Mouse (Mus musculus) CH12.LX (cell line): ENCODE results near the gene Pon2. TPM values are rescaled to one million over a fixed set of nuclear protein-coding genes. Genes with fewer than 3 reads are reported as not detected.
"Not testable (repeated sequence)": the region's sequence is repeated elsewhere in the genome, so short reads cannot be mapped to it uniquely, and the experiment has no call there.

Experiments
- DNase-seq: peaks from one replicate; pipeline ENCODE4 v3.0.0-alpha.2; 2013; ENCODE audit errors: extremely low read depth
- H3K27ac ChIP-seq: 2 replicates; pipeline ENCODE4 v1.5.1; 2012; ENCODE audit warnings: low read depth, mild to moderate bottlenecking, control low read depth, moderate library complexity; ENCODE audit not compliant: insufficient read depth
- H3K27me3 ChIP-seq: replicated peaks from 2 replicates; pipeline ENCODE3; 2012; ENCODE audit warnings: inconsistent platforms
- H3K36me3 ChIP-seq, 2 experiments: replicated peaks in 1 of 2; 2 replicates each; pipeline versions ENCODE3 to v1.6.1; 2012; ENCODE audit warnings: inconsistent platforms in 1 of 2, low read length in 1 of 2, mild to moderate bottlenecking in 1 of 2, mixed read lengths in 1 of 2, moderate library complexity in 1 of 2; ENCODE audit not compliant: control insufficient read depth in 1 of 2, insufficient read depth in 1 of 2
- H3K4me1 ChIP-seq, 2 experiments: 2 replicates each; pipeline ENCODE4 v1.6.1; 2012; ENCODE audit warnings: inconsistent platforms in 1 of 2, moderate library complexity in 1 of 2; ENCODE audit not compliant: insufficient read depth in 2 of 2, control insufficient read depth in 1 of 2
- H3K4me2 ChIP-seq: 2 replicates; pipeline ENCODE4 v1.6.1; 2012; ENCODE audit warnings: low read depth, mild to moderate bottlenecking, control low read depth; ENCODE audit not compliant: poor library complexity, insufficient read depth, severe bottlenecking
- H3K4me3 ChIP-seq, 3 experiments: fragments of 150-350 bp in 1 of 3; sonication (generic) in 1 of 3; replicated peaks in 1 of 3; 2 replicates each; pipeline versions ENCODE3 to v1.5.1; 2011 to 2012; ENCODE audit warnings: low read depth in 2 of 3, low read length in 2 of 3, mild to moderate bottlenecking in 2 of 3, moderate library complexity in 2 of 3, control low read depth in 1 of 3, improper control_type of control experiment in 1 of 3, inconsistent platforms in 1 of 3, mixed read lengths in 1 of 3; ENCODE audit not compliant: poor library complexity in 1 of 3
- H3K79me2 ChIP-seq: replicated peaks from 2 replicates; pipeline ENCODE4 v1.6.1; 2012; ENCODE audit warnings: mild to moderate bottlenecking, moderate library complexity; ENCODE audit not compliant: control insufficient read depth, poor library complexity, insufficient read depth, severe bottlenecking; ENCODE audit errors: extremely low read depth
- H3K9ac ChIP-seq: 2 replicates; pipeline ENCODE4 v1.6.1; 2012; ENCODE audit warnings: low read depth, mild to moderate bottlenecking, control low read depth, moderate library complexity; ENCODE audit not compliant: insufficient read depth
- H3K9me3 ChIP-seq: replicated peaks from 2 replicates; pipeline ENCODE3; 2012; ENCODE audit warnings: low read length, inconsistent platforms, mixed read lengths
- CHD1 ChIP-seq: IDR thresholded peaks from 2 replicates; pipeline ENCODE4 v1.6.1; 2012; ENCODE audit warnings: low read depth, low read length, improper control_type of control experiment, inconsistent platforms
- E2F4 ChIP-seq: IDR thresholded peaks from 2 replicates; pipeline ENCODE4 v1.6.1; 2011; ENCODE audit warnings: low read depth, low read length, improper control_type of control experiment; ENCODE audit not compliant: insufficient replicate concordance
- ETS1 ChIP-seq: conservative IDR thresholded peaks from 2 replicates; pipeline ENCODE4 v1.6.1; 2012; ENCODE audit warnings: low read depth, mild to moderate bottlenecking, inconsistent platforms, low read length, improper control_type of control experiment, moderate library complexity
- JUN ChIP-seq: IDR thresholded peaks from 2 replicates; pipeline ENCODE4 v1.6.1; 2011; ENCODE audit warnings: low read depth, mild to moderate bottlenecking, low read length, improper control_type of control experiment, moderate library complexity; ENCODE audit not compliant: insufficient read depth
- JUND ChIP-seq: conservative IDR thresholded peaks from 2 replicates; pipeline ENCODE4 v1.6.1; 2011; ENCODE audit warnings: low read depth, low read length, improper control_type of control experiment
- KAT2A ChIP-seq: IDR thresholded peaks from 2 replicates; pipeline ENCODE4 v1.6.1; 2012; ENCODE audit warnings: low read length, improper control_type of control experiment, inconsistent platforms; ENCODE audit not compliant: insufficient replicate concordance
- MYC ChIP-seq: IDR thresholded peaks from 2 replicates; pipeline ENCODE4 v1.6.1; 2011; ENCODE audit warnings: low read depth, mild to moderate bottlenecking, improper control_type of control experiment, low read length
- POLR2A ChIP-seq: IDR thresholded peaks from 2 replicates; pipeline ENCODE4 v1.6.1; 2011; ENCODE audit warnings: low read depth, mild to moderate bottlenecking, improper control_type of control experiment, low read length
- POLR2AphosphoS2 ChIP-seq: IDR thresholded peaks from 2 replicates; pipeline ENCODE4 v1.6.1; 2011; ENCODE audit warnings: low read depth, low read length, improper control_type of control experiment
- RAD21 ChIP-seq: IDR thresholded peaks from 2 replicates; pipeline ENCODE4 v1.6.1; 2011; ENCODE audit warnings: low read depth, mild to moderate bottlenecking, low read length, improper control_type of control experiment, moderate library complexity
- SIN3A ChIP-seq: IDR thresholded peaks from 2 replicates; pipeline ENCODE4 v1.6.1; 2012; ENCODE audit warnings: low read length, improper control_type of control experiment, inconsistent platforms
- TBP ChIP-seq: conservative IDR thresholded peaks from 2 replicates; pipeline ENCODE4 v1.6.1; 2011; ENCODE audit warnings: low read depth, low read length, improper control_type of control experiment
- USF2 ChIP-seq: conservative IDR thresholded peaks from 2 replicates; pipeline ENCODE4 v1.6.1; 2011; ENCODE audit warnings: low read depth, low read length, improper control_type of control experiment
- ZNF384 ChIP-seq: IDR thresholded peaks from 2 replicates; pipeline ENCODE4 v1.6.1; 2012; ENCODE audit warnings: low read depth, low read length, improper control_type of control experiment, inconsistent platforms
- dilution Hi-C: fragments of 300-500 bp; cut with MboI; formaldehyde crosslinking; loops from 2 replicates; pipeline ENCODE4 v1.14.3; 2020; ENCODE audit warnings: low sequenced_read_pairs; ENCODE audit not compliant: extremely low pct_unique_long_range_greater_than_20kb, extremely low pct_ligation_motif_present
- in situ Hi-C: fragments of 300-500 bp; cut with MboI; formaldehyde crosslinking; loops from 3 replicates; pipeline ENCODE4 v1.14.3; 2019; ENCODE audit warnings: low sequenced_read_pairs, low pct_ligation_motif_present, low pct_unique_long_range_greater_than_20kb, mixed read lengths
- polyA plus RNA-seq: library from polyadenylated mRNA; unstranded; fragments of >175 nt; gene quantifications from 2 replicates; pipeline ENCODE4 v1.2.1, GENCODE M21; 2012; ENCODE audit warnings: low read depth; ENCODE audit not compliant: insufficient read length
- total RNA-seq, 2 experiments: library from RNA; depleted of rRNA; stranded (reverse); fragments of 300-350 nt in 1 of 2; fragments of >200 nt in 1 of 2; gene quantifications; 2 replicates each; pipeline ENCODE4 v1.2.3; 2012 to 2014

Pon2 gene
- total and polyA plus RNA-seq, 3 experiments: 14.2 to 36.2 (median 32.0) TPM

DNA sequence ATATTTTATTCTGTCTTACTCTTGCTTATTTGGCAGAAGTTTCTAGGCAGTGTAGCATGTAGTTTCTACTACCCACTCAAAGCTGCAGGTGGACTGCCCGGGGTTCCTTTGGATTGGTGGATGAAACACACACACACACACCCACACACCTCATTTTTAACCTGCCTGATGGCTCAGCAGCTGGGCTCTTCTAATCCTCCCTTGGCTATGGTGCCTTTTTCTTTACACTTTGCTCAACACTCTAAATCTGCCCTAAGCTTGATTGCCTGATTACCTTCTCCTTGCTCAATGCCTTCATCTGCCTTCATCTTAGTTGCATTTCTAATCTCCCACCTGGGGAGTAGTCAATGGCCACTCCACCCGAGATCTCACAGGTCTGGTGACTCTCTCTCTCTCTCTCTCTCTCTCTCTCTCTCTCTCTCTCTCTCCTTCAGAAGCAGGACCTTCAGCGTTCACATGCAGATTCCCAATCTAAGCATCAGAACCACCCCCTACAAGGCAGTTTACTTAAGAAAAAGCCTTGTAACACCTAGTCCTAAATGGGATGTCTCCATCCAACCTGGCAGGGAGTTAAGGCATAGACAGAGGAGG lies 34.4 kb upstream of the Pon2 start:
- no peak for DNase-seq
- in situ Hi-C loops: no loop called here
- H3K79me2 ChIP-seq: no peaks in the 10 kb centered on the region

DNA sequence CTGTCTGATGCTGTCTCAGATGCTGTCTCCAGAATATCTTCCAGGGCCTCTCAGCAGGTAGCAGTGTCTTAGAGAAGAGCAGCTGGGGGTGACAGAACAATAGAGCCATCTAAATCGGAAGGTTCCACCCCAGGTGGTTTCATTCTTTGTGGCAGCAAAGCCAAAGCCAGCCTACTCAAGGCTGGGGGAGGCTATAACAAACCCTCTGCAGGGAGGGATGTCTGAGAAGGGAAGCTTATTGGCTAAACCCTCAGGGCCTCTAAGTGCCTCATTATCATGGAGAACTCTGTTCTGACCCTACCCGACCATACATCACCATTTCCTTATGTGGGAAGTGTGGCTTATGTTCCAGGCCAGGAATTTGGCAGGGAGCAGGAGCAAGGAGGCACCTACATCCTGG lies 26.9 kb upstream of the Pon2 start:
- dilution Hi-C loops: no loop called here
- Histone ChIP-seq H3K4me2 (no peak overlapping the region), H3K27me3 (no peaks in the 10 kb centered on the region), H3K4me1 (peaks cover 0 to 6% of the 10 kb centered on the region in 2 experiments; a peak in 2 of 4 replicates), H3K4me3 (no peak overlapping the region), H3K9me3 (no peaks in the 10 kb centered on the region), H3K27ac (no peak overlapping the region), H3K79me2 (no peaks in the 10 kb centered on the region), H3K9ac (no peak overlapping the region), H3K36me3 (no peaks in the 10 kb centered on the region)
- in situ Hi-C loops: no loop called here
- DNase-seq: peak; percentile 31
- TF ChIP-seq ETS1 (no peak), E2F4 (no peak), CHD1 (no peak), POLR2A (no peak), MYC (no peak)

More for the DNA sequence above, 34.4 kb upstream of the Pon2 start:
- Histone ChIP-seq H3K9ac (no peak overlapping the region), H3K9me3 (peaks cover 2% of the 10 kb centered on the region), H3K36me3 (no peaks in the 10 kb centered on the region), H3K4me1 (no peaks in the 10 kb centered on the region), H3K4me2 (no peak overlapping the region), H3K27me3 (no peaks in the 10 kb centered on the region), H3K27ac (no peak overlapping the region), H3K4me3 (no peak overlapping the region)
- TF ChIP-seq RAD21 (no peak), TBP (no peak), JUN (no peak), JUND (no peak), POLR2AphosphoS2 (no peak), KAT2A (no peak), SIN3A (no peak), ZNF384 (no peak), USF2 (no peak)
- dilution Hi-C loops: no loop called here

DNA sequence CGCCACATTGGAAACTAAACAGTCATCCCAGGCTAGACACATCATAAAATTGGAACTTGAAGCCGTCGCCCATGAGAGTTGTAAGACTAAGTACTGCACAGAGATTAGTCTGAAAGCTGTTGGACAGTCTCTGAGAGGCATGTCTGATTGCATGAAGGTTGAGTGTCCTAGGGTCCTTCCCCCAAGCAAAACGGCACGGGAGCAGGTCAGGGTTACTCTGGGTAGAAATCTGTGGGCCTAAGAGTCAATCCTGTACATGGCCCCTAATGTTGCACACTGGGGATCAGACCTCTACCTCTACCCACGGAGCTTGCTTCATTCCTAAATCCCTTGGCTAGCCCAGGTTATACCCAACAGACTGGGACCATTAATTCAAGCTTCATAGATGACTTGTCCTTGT lies 25.8 kb upstream of the Pon2 start:
- H3K27me3 ChIP-seq, H3K9me3 ChIP-seq, H3K79me2 ChIP-seq, dilution Hi-C loops, in situ Hi-C loops, H3K4me1 ChIP-seq, DNase-seq, H3K36me3 ChIP-seq, H3K9ac ChIP-seq, H3K27ac ChIP-seq, H3K4me3 ChIP-seq, H3K4me2 ChIP-seq: not testable (repeated sequence)
